32 mouse cellular contexts compared by ENCODE assay signal in genomic region chr13:74029013-74029412, GRCm38 (mm10). TPM values are rescaled to one million over a fixed set of nuclear protein-coding genes. Genes with fewer than 3 reads are reported as not detected.
DNase-seq lines count a peak whose midpoint lies in the region; ATAC-seq and TF ChIP-seq lines count a peak whose summit lies in the region.
"Had no signal": no experiment of that assay in that cellular context is flagged by ENCODE, and none has a peak within 500 bp of the region (broad histone marks: within the 10 kb centered on the region; RNA-seq: fewer than 3 reads in every experiment).

No protein-coding gene starts in this region.

- H3K27me3 ChIP-seq in heart, embryonic 12.5 days (replicated peaks) = no peaks in the 10 kb centered on the region
- H3K27me3 ChIP-seq: embryonic facial prominence, embryonic 12.5 days; hindbrain, embryonic 12.5 days; intestine, embryonic 15.5 days; liver, embryonic 15.5 days; neural tube, embryonic 15.5 days had no signal

- no peaks in the 10 kb centered on the region for H3K9me3 ChIP-seq in heart, embryonic 12.5 days (replicated peaks)
- H3K9me3 ChIP-seq: embryonic facial prominence, embryonic 12.5 days; hindbrain, embryonic 12.5 days; intestine, embryonic 15.5 days; liver, embryonic 15.5 days; neural tube, embryonic 15.5 days had no signal

- H3K27ac ChIP-seq in heart, embryonic 12.5 days (ENCODE audit: poor library complexity, severe bottlenecking) = no peak overlapping the region
- peak overlapping the region; percentile 83 for H3K27ac ChIP-seq in layer of hippocampus, adult 2 months
- H3K27ac ChIP-seq in cortical plate, adult 2 months (ENCODE audit: insufficient read depth, low read length) = peak overlapping the region; percentile 78; the same call in 1 of the 2 replicates
- H3K27ac ChIP-seq: embryonic facial prominence, embryonic 12.5 days; hindbrain, embryonic 12.5 days; hindbrain, postnatal 0 days; intestine, embryonic 15.5 days; liver, embryonic 15.5 days; neural tube, embryonic 15.5 days; stomach, postnatal 0 days had no signal

- H3K4me1 ChIP-seq in heart, embryonic 12.5 days (replicated peaks) = peaks cover 26% of the 10 kb centered on the region
- peaks cover 3% of the 10 kb centered on the region; the same call in 1 of the 2 replicates for H3K4me1 ChIP-seq in cortical plate, adult 2 months (ENCODE audit: control insufficient read depth, insufficient read depth, low read length)
- H3K4me1 ChIP-seq: embryonic facial prominence, embryonic 12.5 days; liver, embryonic 15.5 days; neural tube, embryonic 15.5 days had no signal

- 81% methylated on average over 2 of the region's 2 CpGs for WGBS in heart, embryonic 12.5 days

- no peak overlapping the region for H3K9ac ChIP-seq in heart, embryonic 12.5 days
- H3K9ac ChIP-seq: embryonic facial prominence, embryonic 12.5 days; hindbrain, embryonic 12.5 days; intestine, embryonic 15.5 days; liver, embryonic 15.5 days; neural tube, embryonic 15.5 days had no signal

- H3K36me3 ChIP-seq in heart, embryonic 12.5 days = 0 out of 2 replicates have a peak, but pooled peaks cover 6% of the 10 kb centered on the region
- H3K36me3 ChIP-seq: embryonic facial prominence, embryonic 12.5 days; intestine, embryonic 15.5 days; liver, embryonic 15.5 days had no signal

- H3K4me3 ChIP-seq in heart, embryonic 12.5 days = no peak overlapping the region
- no peak overlapping the region for H3K4me3 ChIP-seq in layer of hippocampus, adult 2 months
- no peak overlapping the region for H3K4me3 ChIP-seq in cortical plate, adult 2 months (ENCODE audit: insufficient read depth, low read length)
- H3K4me3 ChIP-seq: embryonic facial prominence, embryonic 12.5 days; hindbrain, embryonic 12.5 days; intestine, embryonic 15.5 days; liver, embryonic 15.5 days; neural tube, embryonic 15.5 days had no signal

- no peak for TF ChIP-seq POLR2A in cortical plate, adult 2 months (IDR thresholded peaks at IDR 0.05; ENCODE audit: extremely low read depth, insufficient read depth, low read length)

- no peak for ATAC-seq in heart, embryonic 12.5 days (ENCODE audit: insufficient number of reproducible peaks, low FRiP score)
- peak; percentile 51 for ATAC-seq in megakaryocyte progenitor cell, adult 5-6 weeks (replicated peaks; ENCODE audit: poor library complexity)
- no peak for ATAC-seq in monocyte, adult 5-6 weeks (replicated peaks; ENCODE audit: insufficient number of reproducible peaks, low FRiP score, low TSS enrichment, poor library complexity, severe bottlenecking)
- ATAC-seq: activated CD4-positive, CD25-positive, alpha-beta regulatory T cell, adult 4 months; forebrain, embryonic 14.5 days; hindbrain, postnatal 0 days; intestine, embryonic 15.5 days had no signal

- no peak overlapping the region for H3K4me2 ChIP-seq in heart, embryonic 12.5 days
- H3K4me2 ChIP-seq: embryonic facial prominence, embryonic 12.5 days; hindbrain, embryonic 12.5 days; intestine, embryonic 15.5 days; liver, embryonic 15.5 days; neural tube, embryonic 15.5 days had no signal

- DNase-seq in heart, adult 8-10 months (ENCODE audit: low spot score) = peak; percentile 38
- no peak for DNase-seq in layer of hippocampus, adult 2 months (ENCODE audit: low spot score in 2 of 2)
- DNase-seq in layer of hippocampus, adult 8-10 months (ENCODE audit: low spot score in 2 of 2) = no peak
- DNase-seq: adrenal gland, adult 2 months; adrenal gland, postnatal 36 days; B cell, adult 2 months; cerebellum, adult 18-20 months; cerebellum, postnatal 25 days; embryo, embryonic 11 days; gastrocnemius, postnatal 36 days; kidney, adult 2 months; kidney, postnatal 36 days; layer of hippocampus, postnatal 36 days; liver; lung, postnatal 4 days; midbrain, embryonic 14.5 days; spleen, adult 18-20 months; thymus, adult 18-20 months; thymus, postnatal 25 days had no signal

- no peak for TF ChIP-seq CTCF in layer of hippocampus, adult 2 months (conservative IDR thresholded peaks at IDR 0.05)
- TF ChIP-seq CTCF in cortical plate, adult 2 months (IDR thresholded peaks at IDR 0.05; ENCODE audit: extremely low read depth, insufficient read depth, low read length) = no peak

RNA-seq across cellular contexts. Expression of gene Tppp, which starts 19.8 kb away (rescaled TPM):
- total RNA-seq in heart, adult 8-10 months (2022) = 10 to 100 TPM; 13.9 to 19.6 (median 14.7) TPM
- polyA plus RNA-seq in heart, embryonic 12.5 days (2016; fragmentation: Nextera tagmentation; extraction: Ambion mirVana) = 3.4 and 3.8 TPM in 2 replicates
- total RNA-seq in layer of hippocampus, adult 2 months (2021) = 100 to 1,000 TPM; 267 to 277 TPM
- 100 to 1,000 TPM; 243 to 278 (median 268) TPM for total RNA-seq in layer of hippocampus, adult 8-10 months (2022)
- polyA plus RNA-seq in cortical plate, adult 2 months (2012; rRNA removed) = 366 and 382 TPM in 2 replicates
- total RNA-seq in megakaryocyte progenitor cell, adult 5-6 weeks (2015) = 0.17 TPM in 1 of 2 replicates, not detected in the other
- total RNA-seq in megakaryocyte progenitor cell, adult 5-6 weeks (2017) = 0.04 and 0.17 TPM in 2 replicates
- total RNA-seq in monocyte, adult 5-6 weeks (2017) = 2.7 to 5.5 TPM (median 3.5 TPM) in 3 replicates

RNA-seq across cellular contexts. Expression of gene Cep72, which starts 33.1 kb away (rescaled TPM):
- total RNA-seq in heart, adult 8-10 months (2022) = 1 to 10 TPM in 2 of 4 experiments, under 1 TPM in 2; 0.44 to 2.6 (median 1.1) TPM
- polyA plus RNA-seq in heart, embryonic 12.5 days (2016; fragmentation: Nextera tagmentation; extraction: Ambion mirVana) = 12.8 and 15.3 TPM in 2 replicates
- 1 to 10 TPM in 1 of 2 experiments, under 1 TPM in 1; 0.87 to 2.7 TPM for total RNA-seq in layer of hippocampus, adult 2 months (2021)
- total RNA-seq in layer of hippocampus, adult 8-10 months (2022) = 1 to 10 TPM; 1.0 to 2.4 (median 1.1) TPM
- polyA plus RNA-seq in cortical plate, adult 2 months (2012; rRNA removed) = 1.7 and 1.9 TPM in 2 replicates
- total RNA-seq in megakaryocyte progenitor cell, adult 5-6 weeks (2015) = 9.9 and 13.8 TPM in 2 replicates
- 11.0 and 12.6 TPM in 2 replicates for total RNA-seq in megakaryocyte progenitor cell, adult 5-6 weeks (2017)
- total RNA-seq in monocyte, adult 5-6 weeks (2017) = 1.5 to 3.5 TPM (median 2.3 TPM) in 3 replicates

Comparison
In these comparisons a context has a peak if more than half of its experiments do, and no peak if none do; other contexts are left out.
1. RNA of gene Tppp, which starts 19.8 kb away (total RNA-seq): 267 to 277 TPM in layer of hippocampus, adult 2 months and 243 to 278 TPM in layer of hippocampus, adult 8-10 months; 13.9 to 19.6 TPM in heart, adult 8-10 months, 2.7 to 5.5 TPM in monocyte, adult 5-6 weeks and 0.04 to 0.17 TPM in megakaryocyte progenitor cell, adult 5-6 weeks; every median in the first group is over 10 times any median in the second.